Mouse (Mus musculus): ENCODE results near the gene Frmd4b. TPM values are rescaled to one million over a fixed set of nuclear protein-coding genes. Genes with fewer than 3 reads are reported as not detected.

The Frmd4b gene
- polyA plus RNA-seq, 1 experiment from 2014 or later = 27.1 TPM

DNA sequence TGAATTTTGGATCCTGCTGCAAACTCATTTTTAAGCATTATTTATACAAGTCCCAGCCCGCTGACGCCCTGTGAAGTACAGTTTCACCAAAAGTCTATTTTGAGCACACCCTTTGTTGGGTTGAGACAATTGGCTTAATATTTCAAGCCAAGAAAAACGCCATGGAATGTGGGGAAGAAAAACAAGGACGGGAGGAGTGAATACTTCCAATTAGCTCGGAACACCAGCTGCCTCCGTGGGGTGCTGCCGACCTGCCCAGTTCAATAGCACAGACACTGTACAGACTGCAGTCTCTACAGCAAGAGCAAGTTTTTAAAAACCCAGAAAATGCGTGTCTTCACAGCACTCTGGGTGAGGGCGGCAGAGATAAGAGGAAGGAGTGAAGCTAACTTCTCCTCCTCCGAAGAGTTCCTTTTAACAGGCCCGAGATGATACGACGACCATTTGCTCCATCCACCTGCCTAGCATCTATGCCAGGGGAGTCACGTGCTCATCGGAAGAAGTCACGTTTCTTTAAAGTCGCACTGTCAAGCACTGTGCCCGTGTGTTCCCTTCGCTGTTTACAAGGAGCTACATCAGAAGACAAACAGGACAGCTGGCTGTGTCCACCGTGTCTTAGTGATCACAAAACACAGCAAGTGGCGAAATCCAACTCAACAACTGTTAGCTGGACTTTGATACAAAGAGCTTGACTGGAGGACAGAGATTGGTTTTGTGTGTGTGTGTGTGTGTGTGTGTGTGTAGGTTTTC lies 326.0 kb downstream of the Frmd4b start:
- Histone ChIP-seq H3K9ac (replicated peaks) (no peak overlapping the region), H3K4me3 (replicated peaks) (no peak overlapping the region), H3K36me3 (peaks cover 58% of the 10 kb centered on the region), H3K27ac (no peak overlapping the region), H3K27me3 (no peaks in the 10 kb centered on the region), H3K9me3 (no peaks in the 10 kb centered on the region), H3K4me2 (replicated peaks) (no peak overlapping the region), H3K4me1 (replicated peaks) (peaks cover 10% of the 10 kb centered on the region; the same call in 1 of the 2 replicates)
- WGBS = 71% methylated on average over 21 of the region's 21 CpGs
- no peak for ATAC-seq

DNA sequence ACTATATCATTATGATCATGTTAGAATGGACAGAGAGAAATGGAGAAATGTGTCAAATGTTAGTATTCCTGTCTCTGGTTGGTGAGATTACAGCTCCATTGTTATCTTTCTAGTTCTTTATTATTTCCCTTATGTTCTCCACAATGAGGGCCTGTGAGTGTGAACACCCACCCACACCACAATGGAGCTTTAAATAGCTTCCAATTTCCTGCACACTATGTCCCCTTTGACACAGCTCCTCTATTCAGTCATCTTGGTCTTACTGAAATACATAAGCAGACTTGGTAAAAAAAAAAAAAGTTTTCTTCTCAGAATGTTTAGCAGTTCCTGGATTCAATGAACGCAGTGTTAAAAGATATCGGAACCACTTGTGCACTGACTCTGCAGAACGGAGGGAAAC lies 326.7 kb downstream of the Frmd4b start:
- Histone ChIP-seq H3K9ac (replicated peaks) (no peak overlapping the region), H3K4me3 (replicated peaks) (no peak overlapping the region), H3K4me1 (replicated peaks) (peaks cover 10% of the 10 kb centered on the region; the same call in 1 of the 2 replicates), H3K36me3 (peaks cover 51% of the 10 kb centered on the region), H3K27ac (no peak overlapping the region), H3K27me3 (no peaks in the 10 kb centered on the region), H3K4me2 (replicated peaks) (no peak overlapping the region), H3K9me3 (no peaks in the 10 kb centered on the region)
- WGBS = 66% methylated on average over 3 of the region's 3 CpGs
- ATAC-seq = no peak

DNA sequence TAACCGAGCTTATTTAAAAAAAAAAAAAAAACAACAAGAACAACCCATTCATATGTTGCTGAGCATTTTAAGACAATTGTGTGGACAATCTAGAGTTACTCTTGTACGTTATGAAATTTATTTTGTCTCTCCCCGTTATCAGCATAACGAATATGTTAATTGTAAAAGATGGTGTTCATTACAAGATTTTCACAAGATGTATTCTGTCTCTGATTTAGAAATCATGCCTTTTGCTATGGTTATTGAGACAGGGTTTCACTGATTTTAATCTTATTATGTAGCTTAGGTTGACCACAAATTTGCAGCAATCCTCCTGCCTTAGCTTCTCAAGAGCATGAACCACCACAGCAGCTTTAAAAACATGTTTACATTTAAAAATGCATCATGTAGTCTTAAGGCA lies 327.5 kb downstream of the Frmd4b start:
- no peak overlapping the region for H3K4me3 ChIP-seq (replicated peaks)
- H3K36me3 ChIP-seq = peaks cover 43% of the 10 kb centered on the region
- H3K27ac ChIP-seq = no peak overlapping the region
- peaks cover 10% of the 10 kb centered on the region; the same call in 1 of the 2 replicates for H3K4me1 ChIP-seq (replicated peaks)
- H3K9ac ChIP-seq (replicated peaks) = no peak overlapping the region
- no peaks in the 10 kb centered on the region for H3K9me3 ChIP-seq
- H3K4me2 ChIP-seq (replicated peaks) = no peak overlapping the region
- WGBS = 96% methylated on average over 4 of the region's 4 CpGs
- ATAC-seq = no peak
- no peaks in the 10 kb centered on the region for H3K27me3 ChIP-seq

DNA sequence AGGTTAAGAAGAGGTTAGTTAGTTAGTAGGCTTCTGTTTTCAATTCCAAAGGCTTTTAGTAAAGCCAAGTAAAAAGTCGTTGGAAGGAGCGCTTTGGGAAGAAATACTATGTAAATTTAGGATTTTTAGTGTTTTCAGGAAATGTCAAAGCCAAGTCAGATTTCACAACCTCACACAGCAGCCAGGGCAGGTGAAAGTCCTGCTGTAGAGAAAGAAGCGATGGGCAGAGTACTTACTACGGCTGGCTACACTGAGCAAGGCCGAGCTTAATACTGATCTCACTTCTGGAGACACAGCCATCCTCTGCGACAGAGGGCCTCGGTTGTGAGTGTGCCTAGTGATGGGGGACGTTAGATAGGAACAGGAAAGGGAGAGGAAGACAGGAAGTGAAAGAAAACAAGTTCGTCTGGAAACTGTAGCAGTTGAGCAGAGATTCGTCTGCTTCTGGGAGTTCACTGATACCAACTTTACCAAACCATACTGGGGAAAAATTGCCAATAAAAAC lies 328.0 kb downstream of the Frmd4b start:
- H3K9me3 ChIP-seq = no peaks in the 10 kb centered on the region
- no peak overlapping the region for H3K4me3 ChIP-seq (replicated peaks)
- peaks cover 38% of the 10 kb centered on the region for H3K36me3 ChIP-seq
- H3K27ac ChIP-seq = no peak overlapping the region
- no peaks in the 10 kb centered on the region for H3K27me3 ChIP-seq
- H3K4me2 ChIP-seq (replicated peaks) = no peak overlapping the region
- peaks cover 10% of the 10 kb centered on the region; the same call in 1 of the 2 replicates for H3K4me1 ChIP-seq (replicated peaks)
- H3K9ac ChIP-seq (replicated peaks) = no peak overlapping the region
- 77% methylated on average over 10 of the region's 10 CpGs for WGBS
- no peak for ATAC-seq

DNA sequence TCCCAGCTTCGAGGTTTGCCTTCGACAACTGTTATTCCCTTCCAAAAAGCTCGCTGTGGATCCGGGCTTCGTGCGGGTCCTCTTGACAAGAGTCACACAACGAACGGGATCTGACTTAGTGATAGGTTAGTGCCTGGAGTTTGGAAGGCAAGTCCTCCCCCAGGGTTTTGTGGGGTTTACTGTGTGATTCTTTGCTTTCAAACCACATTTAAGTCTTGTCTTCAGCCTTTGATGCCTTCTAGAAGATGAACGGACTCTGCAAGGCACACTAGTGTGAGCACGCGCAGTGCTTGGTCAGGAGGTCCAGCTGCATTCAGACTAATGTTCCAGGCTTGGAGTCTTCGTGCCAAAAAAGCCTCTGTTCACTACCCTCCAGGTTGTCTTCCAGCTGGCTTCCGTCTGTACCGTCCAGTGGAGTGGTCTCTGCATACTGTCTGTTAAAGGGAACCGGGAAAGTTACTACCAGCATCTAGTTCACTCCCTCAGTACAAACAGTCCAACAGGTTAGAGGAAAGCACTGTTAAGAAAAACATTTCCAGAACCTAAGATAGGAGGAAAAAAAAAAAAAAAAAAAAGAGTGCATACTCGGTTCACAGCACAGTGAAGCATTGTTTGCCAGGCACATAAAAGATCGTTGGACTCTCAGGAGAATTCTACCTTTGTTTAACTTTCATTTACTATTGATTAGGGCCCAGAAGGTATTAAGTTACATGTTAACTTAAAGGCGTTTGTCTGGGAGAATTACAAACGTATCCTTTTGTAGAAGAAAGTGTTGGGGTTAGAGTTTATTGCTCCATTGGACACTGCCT lies 329.1 kb downstream of the Frmd4b start:
- Histone ChIP-seq H3K27me3 (no peaks in the 10 kb centered on the region), H3K36me3 (peaks cover 34% of the 10 kb centered on the region), H3K4me1 (replicated peaks) (peaks cover 10% of the 10 kb centered on the region; the same call in 1 of the 2 replicates), H3K4me3 (replicated peaks) (no peak overlapping the region), H3K4me2 (replicated peaks) (no peak overlapping the region), H3K27ac (no peak overlapping the region), H3K9me3 (no peaks in the 10 kb centered on the region), H3K9ac (replicated peaks) (no peak overlapping the region)
- WGBS = 85% methylated on average over 19 of the region's 19 CpGs
- no peak for ATAC-seq

DNA sequence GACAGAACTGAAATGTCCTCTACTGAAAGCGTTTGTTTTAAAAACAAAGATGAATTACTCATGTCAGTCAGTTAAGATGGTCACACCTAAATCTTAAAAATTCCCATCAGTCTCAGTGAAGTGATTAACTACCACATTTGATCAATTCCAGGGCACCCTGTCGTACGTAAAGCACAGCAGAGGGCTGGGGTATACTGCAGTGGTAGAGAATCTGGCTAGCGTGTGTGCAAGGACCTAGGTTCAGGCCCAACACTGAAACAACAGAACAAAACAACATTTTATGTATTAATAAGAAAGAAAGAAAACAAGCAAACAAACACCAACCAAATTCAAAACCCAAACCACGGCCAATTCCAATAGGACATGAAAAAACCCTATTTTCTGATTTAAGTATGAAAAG lies 331.0 kb downstream of the Frmd4b start:
- H3K36me3 ChIP-seq = peaks cover 19% of the 10 kb centered on the region
- peaks cover 7% of the 10 kb centered on the region; the same call in 1 of the 2 replicates for H3K4me1 ChIP-seq (replicated peaks)
- no peak overlapping the region for H3K4me3 ChIP-seq (replicated peaks)
- no peaks in the 10 kb centered on the region for H3K27me3 ChIP-seq
- no peak overlapping the region for H3K9ac ChIP-seq (replicated peaks)
- no peaks in the 10 kb centered on the region for H3K9me3 ChIP-seq
- WGBS = 92% methylated on average over 5 of the region's 5 CpGs
- no peak for ATAC-seq
- no peak overlapping the region for H3K27ac ChIP-seq
- H3K4me2 ChIP-seq (replicated peaks) = no peak overlapping the region

DNA sequence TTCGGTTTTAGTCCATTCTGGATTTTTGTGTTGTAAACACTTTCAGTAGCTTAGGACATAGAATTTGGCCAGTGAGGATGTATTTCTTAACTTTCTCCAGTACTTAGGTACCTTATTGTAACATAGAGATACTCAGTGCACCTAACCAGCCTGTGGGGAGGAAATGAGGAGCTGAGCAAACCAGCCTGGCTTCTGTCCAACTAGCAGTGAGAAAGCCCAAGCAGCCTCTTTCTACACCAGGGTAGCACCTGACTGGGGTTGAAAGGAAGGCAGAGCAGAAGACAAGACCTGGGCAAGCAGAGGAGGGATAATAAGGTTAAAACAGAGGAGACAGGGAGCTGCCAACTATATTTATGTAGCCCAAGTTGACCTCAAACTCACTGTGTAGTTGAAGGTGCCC lies 333.7 kb downstream of the Frmd4b start:
- Histone ChIP-seq H3K27me3 (0 out of 2 replicates have a peak, but pooled peaks cover 3% of the 10 kb centered on the region), H3K27ac (no peak overlapping the region), H3K4me1 (replicated peaks) (peaks cover 5% of the 10 kb centered on the region; the same call in 1 of the 2 replicates), H3K9ac (replicated peaks) (no peak overlapping the region), H3K4me3 (replicated peaks) (no peak overlapping the region), H3K4me2 (replicated peaks) (no peak overlapping the region), H3K9me3 (no peaks in the 10 kb centered on the region), H3K36me3 (peaks cover 17% of the 10 kb centered on the region)
- no peak for ATAC-seq
- WGBS = 100% methylated on average over 1 of the region's 1 CpGs

DNA sequence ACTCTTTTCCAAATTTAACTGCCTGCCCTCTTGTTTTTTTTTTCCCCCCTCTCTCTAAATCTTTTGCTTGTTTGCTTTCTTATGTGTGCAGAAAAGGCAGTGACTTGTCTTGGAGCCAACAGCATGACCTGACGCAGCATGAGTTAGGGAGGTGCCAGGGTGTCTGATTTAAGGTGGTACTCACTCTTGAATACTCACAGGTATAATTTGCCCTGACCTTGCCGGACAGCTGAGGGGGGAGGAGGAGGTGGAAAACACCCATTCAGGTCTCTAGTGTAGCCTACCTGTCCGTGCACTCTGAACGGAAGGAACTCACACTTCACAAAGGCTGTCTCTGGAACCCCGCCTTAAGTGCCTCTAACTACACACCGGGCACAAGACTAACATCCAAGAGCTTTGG lies 338.5 kb downstream of the Frmd4b start:
- 35% methylated on average over 6 of the region's 6 CpGs for WGBS
- no peaks in the 10 kb centered on the region for H3K9me3 ChIP-seq
- no peak overlapping the region for H3K4me3 ChIP-seq (replicated peaks)
- peaks cover under 1% of the 10 kb centered on the region; the same call in 1 of the 2 replicates for H3K36me3 ChIP-seq
- no peak overlapping the region for H3K27ac ChIP-seq
- peaks cover 9% of the 10 kb centered on the region; the same call in 1 of the 2 replicates for H3K27me3 ChIP-seq
- no peak overlapping the region for H3K4me2 ChIP-seq (replicated peaks)
- ATAC-seq = no peak
- H3K4me1 ChIP-seq (replicated peaks) = peaks cover 11% of the 10 kb centered on the region
- H3K9ac ChIP-seq (replicated peaks) = no peak overlapping the region

DNA sequence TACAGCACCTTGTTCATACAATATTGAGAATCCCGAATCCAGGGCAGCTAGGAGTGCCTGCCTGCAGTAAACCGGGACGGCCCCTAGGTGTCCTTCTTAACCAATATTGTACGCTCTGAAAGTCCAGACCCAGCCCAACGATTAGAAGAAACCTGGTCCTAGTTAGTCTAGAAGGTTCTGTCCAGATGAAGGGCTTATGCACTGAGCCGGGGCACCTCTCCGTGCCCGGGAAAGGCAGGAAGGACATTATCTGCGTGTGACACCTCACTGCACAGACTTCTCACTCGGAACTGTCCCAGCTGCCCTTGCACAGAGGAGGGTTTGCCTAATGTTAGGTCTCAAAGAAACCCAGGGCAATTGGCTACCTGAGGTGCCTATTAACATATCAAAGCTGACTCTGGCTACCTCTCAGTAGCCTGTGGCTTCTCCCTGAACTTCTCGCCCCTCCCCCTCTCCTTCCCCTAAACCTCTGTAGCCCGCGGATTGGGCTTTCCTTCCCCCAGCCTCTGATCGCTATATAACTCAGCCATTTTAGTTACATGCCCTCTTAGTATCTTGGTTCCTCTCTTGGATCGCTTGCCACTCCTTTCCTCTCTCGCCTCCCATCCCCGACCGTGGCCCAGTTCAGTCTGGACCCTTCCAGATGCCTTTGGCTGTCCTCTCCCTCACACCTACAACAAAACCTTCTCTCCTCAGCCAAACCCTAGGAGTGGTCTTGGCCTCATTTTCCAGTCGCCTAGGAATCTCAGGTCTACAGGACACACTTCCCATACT lies 339.1 kb downstream of the Frmd4b start:
- Histone ChIP-seq H3K4me1 (replicated peaks) (peaks cover 11% of the 10 kb centered on the region), H3K27ac (no peak overlapping the region), H3K4me3 (replicated peaks) (peak overlapping the region; percentile 16; the same call in 1 of the 2 replicates), H3K27me3 (peaks cover 10% of the 10 kb centered on the region; the same call in 1 of the 2 replicates), H3K36me3 (no peaks in the 10 kb centered on the region), H3K4me2 (replicated peaks) (peak overlapping the region; percentile 48), H3K9me3 (no peaks in the 10 kb centered on the region), H3K9ac (replicated peaks) (0 out of 2 replicates have a peak overlapping the region, but pooled peaks have one; percentile 19)
- 3% methylated on average over 19 of the region's 19 CpGs for WGBS
- ATAC-seq = peak; percentile 79

DNA sequence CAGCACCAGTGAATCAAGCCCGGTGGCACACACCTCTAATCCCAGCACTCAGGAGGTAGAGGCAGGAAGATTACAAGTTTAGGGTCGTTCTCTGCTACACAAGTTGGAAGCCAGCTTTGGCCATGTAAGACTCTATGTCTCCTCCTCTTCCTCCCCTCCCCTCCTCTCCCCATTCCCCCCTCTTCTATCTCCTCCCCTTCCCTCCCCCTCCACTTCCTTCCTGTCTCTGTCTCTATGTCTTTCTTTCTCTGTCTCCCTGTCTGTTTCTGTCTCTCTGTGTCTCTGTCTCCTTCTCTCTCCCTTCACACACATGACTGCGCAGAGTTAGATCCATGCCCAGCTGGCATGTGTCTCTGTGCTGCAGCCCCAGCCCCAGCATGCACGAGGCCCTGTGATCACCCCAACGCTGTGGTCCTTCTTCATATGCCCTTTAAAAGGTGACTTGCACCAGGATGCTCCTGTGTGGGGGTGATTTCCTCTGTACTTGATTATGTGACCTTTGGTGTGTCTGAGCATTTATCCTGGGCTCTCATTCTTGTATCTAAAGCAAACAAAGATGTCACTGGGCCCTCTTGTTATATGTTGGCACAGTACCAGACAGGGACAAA lies 340.3 kb downstream of the Frmd4b start:
- Histone ChIP-seq H3K27me3 (peaks cover 12% of the 10 kb centered on the region; the same call in 1 of the 2 replicates), H3K9me3 (no peaks in the 10 kb centered on the region), H3K4me3 (replicated peaks) (no peak overlapping the region), H3K36me3 (no peaks in the 10 kb centered on the region), H3K4me1 (replicated peaks) (peaks cover 11% of the 10 kb centered on the region), H3K9ac (replicated peaks) (no peak overlapping the region), H3K27ac (no peak overlapping the region), H3K4me2 (replicated peaks) (no peak overlapping the region)
- 72% methylated on average over 5 of the region's 5 CpGs for WGBS
- 0 out of 2 replicates have a peak, but pooled peaks have one; percentile 51 for ATAC-seq

DNA sequence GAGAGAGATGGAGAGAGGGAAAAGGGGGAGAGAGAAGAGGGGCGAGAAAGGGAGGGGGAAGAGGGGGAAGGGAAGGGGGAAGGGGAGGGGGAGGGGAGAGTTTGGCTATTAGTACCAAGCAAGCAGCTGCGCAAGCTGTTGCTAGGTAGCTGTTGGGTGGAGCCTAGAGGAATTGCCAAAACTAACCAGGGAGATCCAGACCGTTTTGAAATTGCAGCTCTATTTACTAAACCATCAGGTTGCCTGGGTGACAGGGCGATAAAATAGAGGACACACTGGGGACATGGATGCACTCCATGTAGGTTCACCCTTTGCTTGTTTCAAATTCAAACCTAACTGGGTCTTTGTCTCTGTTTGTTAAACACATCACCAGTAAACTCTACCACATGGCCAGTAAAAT lies 341.0 kb downstream of the Frmd4b start:
- H3K4me3 ChIP-seq (replicated peaks) = no peak overlapping the region
- H3K9ac ChIP-seq (replicated peaks) = no peak overlapping the region
- peak; percentile 55 for ATAC-seq
- H3K9me3 ChIP-seq = no peaks in the 10 kb centered on the region
- H3K4me1 ChIP-seq (replicated peaks) = peaks cover 11% of the 10 kb centered on the region
- no peak overlapping the region for H3K27ac ChIP-seq
- H3K4me2 ChIP-seq (replicated peaks) = no peak overlapping the region; the same call in 1 of the 2 replicates
- H3K36me3 ChIP-seq = no peaks in the 10 kb centered on the region
- 22% methylated on average over 4 of the region's 4 CpGs for WGBS
- peaks cover 12% of the 10 kb centered on the region; the same call in 1 of the 2 replicates for H3K27me3 ChIP-seq

Measured in midbrain, embryonic 13.5 days (tissue).